Mouse (Mus musculus) megakaryocyte, embryonic 14.5 days (primary cell): Measurements from ENCODE around the gene Drc7. TPM values are rescaled to one million over a fixed set of nuclear protein-coding genes. Genes with fewer than 3 reads are reported as not detected.

Source experiments
- H3K27me3 ChIP-seq: replicated peaks from 2 replicates; pipeline ENCODE3; 2012; ENCODE audit warnings: inconsistent platforms
- H3K36me3 ChIP-seq: replicated peaks from 2 replicates; pipeline ENCODE3; 2012; ENCODE audit warnings: low read length, inconsistent platforms, mixed read lengths
- H3K4me1 ChIP-seq: 2 replicates; pipeline ENCODE4 v1.6.1; 2012; ENCODE audit warnings: inconsistent platforms
- H3K4me3 ChIP-seq: replicated peaks from 2 replicates; pipeline ENCODE3; 2012; ENCODE audit warnings: moderate library complexity, mild to moderate bottlenecking, inconsistent platforms
- H3K9me3 ChIP-seq: 2 replicates; pipeline ENCODE4 v1.6.1; 2012; ENCODE audit warnings: inconsistent platforms
- FLI1 ChIP-seq: IDR thresholded peaks from 2 replicates; pipeline ENCODE4 v1.6.1; 2012; ENCODE audit warnings: low read length, inconsistent platforms, mixed read lengths
- GATA1 ChIP-seq: IDR thresholded peaks from 3 replicates; pipeline ENCODE4 v1.6.1; 2012; ENCODE audit warnings: mixed read lengths, low read length, inconsistent platforms, borderline replicate concordance
- polyA plus RNA-seq: library from polyadenylated mRNA; stranded (reverse); fragments of >175 nt; gene quantifications from 2 replicates; pipeline ENCODE4 v1.2.3, GENCODE M21; 2012; ENCODE audit warnings: low replicate concordance; ENCODE audit not compliant: insufficient read depth

Drc7 gene
- polyA plus RNA-seq, 1 experiment = 0.51 TPM

DNA sequence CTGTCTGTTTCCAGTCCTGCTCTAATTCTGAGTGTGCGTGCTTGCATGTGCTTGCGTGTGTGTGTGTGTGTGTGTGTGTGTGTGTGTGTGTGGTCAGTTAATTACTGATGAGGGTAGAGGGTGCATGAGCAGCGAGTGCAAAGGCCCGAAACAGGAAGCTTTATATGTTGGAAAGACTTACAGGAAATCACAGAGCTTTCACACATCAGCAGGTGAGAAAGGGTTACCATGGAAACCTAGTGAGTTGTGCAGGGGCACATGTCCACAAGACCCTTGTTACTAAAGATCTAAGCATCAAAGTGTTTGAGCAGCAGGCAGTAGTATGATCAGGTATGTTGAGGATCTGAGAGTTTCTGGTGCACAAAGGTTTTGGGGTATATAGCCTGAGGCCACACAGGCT, 29.4 kb downstream of the Drc7 start:
- Histone ChIP-seq H3K4me3 (no peak overlapping the region), H3K4me1 (peaks cover 67% of the 10 kb centered on the region), H3K9me3 (no peaks in the 10 kb centered on the region), H3K36me3 (peaks cover 66% of the 10 kb centered on the region), H3K27me3 (no peaks in the 10 kb centered on the region)
- TF ChIP-seq FLI1 = no peak
- no peak for TF ChIP-seq GATA1

DNA sequence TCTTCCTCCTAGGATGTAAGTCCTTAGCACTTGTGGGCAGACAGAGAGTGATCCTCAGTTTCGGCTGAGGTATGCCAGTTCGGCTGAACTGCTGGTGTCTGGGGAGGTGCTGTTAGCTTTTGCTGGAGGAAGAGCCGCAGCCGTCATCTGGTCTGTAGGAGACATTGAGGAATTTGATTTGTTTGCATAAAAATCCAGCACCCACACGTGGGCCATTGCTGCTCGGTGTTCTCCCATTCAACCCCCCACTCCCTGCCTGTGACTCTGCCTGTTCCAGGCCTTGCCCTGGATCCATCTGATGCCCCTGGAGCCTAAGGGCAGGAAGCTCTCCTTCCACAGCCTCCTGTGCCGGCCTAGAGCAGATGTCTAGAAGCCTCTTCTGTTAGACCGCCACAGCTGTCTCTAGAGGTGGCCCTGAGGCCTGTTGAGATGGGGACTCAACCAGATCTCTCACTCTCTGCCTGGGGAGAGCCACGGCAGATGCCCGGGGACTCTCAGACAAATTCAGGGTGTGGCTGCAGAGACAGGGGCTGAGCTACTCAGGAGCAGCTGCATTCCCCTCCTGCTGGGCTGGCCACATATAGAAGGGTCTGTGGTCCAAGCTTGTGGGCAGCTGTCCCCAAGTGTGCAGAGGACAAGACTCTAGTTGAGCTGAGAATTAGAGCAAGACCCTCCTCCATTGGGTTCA, 30.0 kb downstream of the Drc7 start:
- H3K36me3 ChIP-seq = peaks cover 72% of the 10 kb centered on the region
- H3K4me1 ChIP-seq = peaks cover 63% of the 10 kb centered on the region
- H3K9me3 ChIP-seq = no peaks in the 10 kb centered on the region
- TF ChIP-seq GATA1 (no peak), FLI1 (no peak)
- H3K27me3 ChIP-seq = no peaks in the 10 kb centered on the region
- no peak overlapping the region for H3K4me3 ChIP-seq

DNA sequence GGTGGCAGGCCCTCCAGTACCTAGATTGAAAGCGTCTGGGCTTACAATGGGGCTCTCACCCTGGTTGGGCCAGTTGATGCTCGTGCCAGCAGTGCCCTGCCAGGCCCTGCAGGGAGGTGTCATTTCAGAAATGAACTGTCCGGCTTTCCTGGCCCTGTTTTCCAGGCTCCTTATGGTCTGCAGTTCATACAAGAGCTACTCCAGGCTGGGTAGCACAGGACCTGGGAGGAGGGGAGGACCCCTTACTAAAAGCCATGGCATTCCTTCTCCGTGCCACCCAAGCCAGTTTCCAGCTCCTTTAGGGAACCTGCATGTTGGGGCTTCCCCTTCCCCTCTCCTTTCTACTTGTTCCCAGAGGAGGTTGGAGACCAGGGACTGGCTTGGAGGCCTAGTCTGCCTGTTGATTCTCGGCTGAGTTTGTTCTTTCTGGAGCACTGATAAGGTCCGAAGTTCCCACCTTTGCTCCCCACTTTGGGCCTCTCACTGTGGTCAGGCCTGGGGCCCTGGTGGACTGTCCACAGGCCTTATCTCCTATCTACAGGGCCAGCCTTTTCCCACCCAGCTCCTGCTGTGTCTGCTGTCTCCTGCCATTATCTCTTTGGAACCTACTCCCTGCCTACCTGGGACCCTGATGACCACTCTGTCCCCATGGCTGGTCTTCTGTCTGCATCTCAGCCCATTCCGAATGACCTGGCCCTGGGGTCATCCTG, 30.7 kb downstream of the Drc7 start:
- H3K36me3 ChIP-seq = peaks cover 79% of the 10 kb centered on the region
- peaks cover 65% of the 10 kb centered on the region for H3K4me1 ChIP-seq

DNA sequence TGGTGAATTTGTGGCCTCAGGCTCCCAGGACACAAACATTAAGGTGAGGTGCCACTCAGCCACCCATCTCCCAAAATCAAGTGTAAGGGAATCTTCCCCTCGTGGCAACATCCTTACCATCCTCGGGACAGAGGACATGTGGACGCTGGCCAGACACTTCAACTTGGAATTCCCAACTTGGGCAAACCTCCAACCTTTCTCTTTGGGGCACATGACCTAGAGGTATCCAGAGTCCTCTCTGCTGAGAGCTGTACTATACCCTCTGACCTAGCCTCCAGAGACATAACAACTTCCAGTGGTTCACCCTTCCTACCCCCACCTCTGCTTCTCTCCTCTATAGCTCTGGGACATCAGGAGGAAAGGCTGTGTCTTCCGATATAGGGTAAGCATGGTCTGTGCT, 38.7 kb downstream of the Drc7 start:
- H3K36me3 ChIP-seq = peaks cover 99% of the 10 kb centered on the region
- no peak for TF ChIP-seq FLI1
- TF ChIP-seq GATA1 = no peak
- no peaks in the 10 kb centered on the region for H3K9me3 ChIP-seq
- peaks cover 17% of the 10 kb centered on the region for H3K4me1 ChIP-seq
- no peaks in the 10 kb centered on the region for H3K27me3 ChIP-seq
- H3K4me3 ChIP-seq = no peak overlapping the region

More for the DNA sequence above, 30.7 kb downstream of the Drc7 start:
- no peaks in the 10 kb centered on the region for H3K27me3 ChIP-seq
- no peaks in the 10 kb centered on the region for H3K9me3 ChIP-seq
- no peak for TF ChIP-seq GATA1
- TF ChIP-seq FLI1 = no peak
- H3K4me3 ChIP-seq = no peak overlapping the region

DNA sequence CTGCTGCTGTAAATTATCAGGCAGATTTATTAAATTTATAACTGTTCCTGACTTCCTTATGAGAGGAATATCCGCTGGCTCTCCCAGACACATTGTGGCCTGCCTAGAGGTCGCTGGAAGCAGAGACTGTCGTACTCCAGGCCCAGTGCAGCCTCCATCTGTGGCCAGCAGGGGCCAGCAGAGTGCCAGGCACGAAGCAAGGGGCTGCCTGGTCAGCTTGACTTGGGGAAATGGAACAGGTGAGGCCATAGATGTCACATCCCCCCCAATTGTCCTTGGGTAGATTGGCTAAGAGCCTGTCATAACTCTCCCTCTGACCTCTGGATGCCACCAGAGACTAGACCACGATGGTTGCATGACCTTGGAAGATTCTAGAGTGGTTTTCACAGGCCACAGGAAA, 44.1 kb downstream of the Drc7 start:
- Histone ChIP-seq H3K36me3 (peaks cover 100% of the 10 kb centered on the region), H3K27me3 (peaks cover 9% of the 10 kb centered on the region), H3K4me1 (peaks cover 11% of the 10 kb centered on the region), H3K9me3 (no peaks in the 10 kb centered on the region), H3K4me3 (no peak overlapping the region)
- TF ChIP-seq GATA1 (no peak), FLI1 (no peak)

DNA sequence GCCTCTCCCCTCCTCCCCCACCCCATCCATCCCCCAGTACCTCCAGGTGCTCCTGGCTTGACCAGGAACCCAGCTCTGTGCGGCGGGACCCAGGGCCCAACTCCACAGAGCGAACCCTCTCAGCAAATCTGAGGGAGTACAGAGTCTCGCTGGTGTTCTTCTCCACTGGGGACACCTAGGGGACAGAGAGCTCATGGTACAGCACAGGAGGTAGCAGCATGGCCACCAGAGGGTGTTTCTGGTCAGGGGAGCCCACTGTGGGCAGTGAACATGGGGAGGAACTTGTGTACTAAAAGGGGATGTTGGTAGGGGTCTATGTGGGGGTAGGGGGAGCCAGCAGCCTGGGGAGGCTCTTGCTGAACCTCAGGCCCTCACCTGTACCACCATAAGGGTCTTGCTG, 47.1 kb downstream of the Drc7 start:
- Histone ChIP-seq H3K9me3 (no peaks in the 10 kb centered on the region), H3K4me1 (peaks cover 11% of the 10 kb centered on the region), H3K27me3 (peaks cover 29% of the 10 kb centered on the region), H3K36me3 (peaks cover 100% of the 10 kb centered on the region), H3K4me3 (no peak overlapping the region)
- TF ChIP-seq GATA1 (no peak), FLI1 (no peak)

DNA sequence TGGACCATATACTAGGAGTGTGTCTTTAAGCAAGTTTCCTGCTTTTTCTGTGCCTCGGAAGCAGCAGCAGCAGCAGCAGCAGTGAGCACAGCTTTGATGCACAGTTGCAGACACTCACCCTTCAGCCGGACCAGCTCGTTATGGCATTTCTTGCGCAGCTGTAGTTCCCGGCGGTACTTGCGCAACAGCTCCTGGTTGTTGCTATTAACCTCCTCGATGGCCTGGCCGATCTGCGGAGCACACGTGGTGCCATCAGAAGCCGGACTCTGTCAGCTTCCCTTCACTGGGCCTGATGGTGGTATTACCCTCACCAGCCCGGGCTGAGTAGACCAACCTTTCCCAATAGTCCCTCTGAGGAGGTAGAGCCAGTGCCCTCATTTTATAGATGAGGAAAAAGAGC, 52.4 kb downstream of the Drc7 start:
- no peak overlapping the region for H3K4me3 ChIP-seq
- H3K9me3 ChIP-seq = no peaks in the 10 kb centered on the region
- peaks cover 73% of the 10 kb centered on the region for H3K27me3 ChIP-seq
- H3K36me3 ChIP-seq = peaks cover 96% of the 10 kb centered on the region
- peaks cover 5% of the 10 kb centered on the region; the same call in 1 of the 2 replicates for H3K4me1 ChIP-seq
- TF ChIP-seq FLI1 (no peak), GATA1 (no peak)

DNA sequence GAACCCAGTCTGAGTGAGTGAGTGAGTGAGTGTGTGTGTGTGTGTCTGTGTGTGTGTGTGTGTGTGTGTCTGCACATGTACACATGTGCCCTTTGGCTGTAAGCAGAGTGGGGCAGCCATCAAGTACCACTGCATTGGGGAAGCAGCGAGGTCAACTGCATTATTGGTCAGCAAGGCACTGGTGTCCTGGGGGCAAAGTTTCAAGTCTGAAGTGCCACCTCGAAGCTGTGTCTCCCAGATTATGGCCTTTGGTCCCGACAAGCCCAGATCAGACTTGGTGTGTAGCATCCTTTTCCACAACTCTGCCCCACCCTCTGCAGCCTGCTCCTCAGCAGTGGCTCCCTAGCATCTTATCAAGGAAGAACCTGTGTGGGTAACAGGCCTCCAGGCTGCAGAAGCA, 57.7 kb downstream of the Drc7 start:
- Histone ChIP-seq H3K4me1 (peaks cover 12% of the 10 kb centered on the region), H3K36me3 (peaks cover 54% of the 10 kb centered on the region), H3K27me3 (peaks cover 46% of the 10 kb centered on the region), H3K4me3 (no peak overlapping the region), H3K9me3 (no peaks in the 10 kb centered on the region)
- TF ChIP-seq FLI1 (no peak), GATA1 (no peak)

DNA sequence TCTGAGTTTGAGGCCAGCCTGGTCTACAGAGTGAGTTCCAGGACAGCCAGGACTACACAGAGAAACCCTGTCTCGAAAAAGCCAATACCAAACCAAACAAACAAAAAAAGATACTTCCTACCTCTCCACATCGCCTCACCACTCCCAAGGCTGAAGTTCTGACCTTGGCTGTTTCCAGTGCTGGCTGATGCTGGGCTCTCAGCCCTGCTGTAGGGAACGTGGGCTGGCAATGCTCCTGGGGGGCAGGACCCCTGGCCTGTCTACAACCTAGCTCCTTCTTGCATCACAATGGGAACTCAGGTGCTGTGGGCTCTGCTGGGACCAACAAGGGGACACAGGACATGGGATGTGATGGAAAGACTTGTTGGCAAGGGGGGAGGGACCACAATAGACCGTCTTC, 58.2 kb downstream of the Drc7 start:
- no peaks in the 10 kb centered on the region for H3K9me3 ChIP-seq
- H3K4me3 ChIP-seq = no peak overlapping the region
- TF ChIP-seq FLI1 (no peak), GATA1 (no peak)
- H3K4me1 ChIP-seq = peaks cover 12% of the 10 kb centered on the region
- peaks cover 49% of the 10 kb centered on the region for H3K36me3 ChIP-seq
- peaks cover 44% of the 10 kb centered on the region for H3K27me3 ChIP-seq

DNA sequence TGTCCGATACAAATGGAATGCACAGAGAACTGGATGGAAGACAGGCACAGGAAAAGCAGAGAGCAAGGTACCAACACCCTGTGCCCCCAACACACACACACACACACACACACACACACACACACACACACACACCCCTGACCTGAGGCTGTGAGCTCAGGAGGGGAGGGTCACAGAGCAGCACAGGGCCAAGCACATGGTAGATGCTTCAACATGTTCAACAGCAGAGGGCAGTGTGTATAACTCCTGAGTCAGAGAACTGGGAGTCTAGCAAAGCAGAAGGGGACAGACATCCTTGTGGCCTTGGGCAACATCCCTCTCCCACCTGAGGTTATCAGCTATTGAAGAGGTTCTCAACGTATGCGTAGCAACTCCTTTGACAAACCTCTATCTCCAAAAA, 58.8 kb downstream of the Drc7 start:
- peaks cover 43% of the 10 kb centered on the region for H3K36me3 ChIP-seq
- no peaks in the 10 kb centered on the region for H3K9me3 ChIP-seq
- H3K4me1 ChIP-seq = peaks cover 12% of the 10 kb centered on the region
- H3K4me3 ChIP-seq = no peak overlapping the region
- no peak for TF ChIP-seq GATA1
- TF ChIP-seq FLI1 = no peak
- H3K27me3 ChIP-seq = peaks cover 38% of the 10 kb centered on the region

DNA sequence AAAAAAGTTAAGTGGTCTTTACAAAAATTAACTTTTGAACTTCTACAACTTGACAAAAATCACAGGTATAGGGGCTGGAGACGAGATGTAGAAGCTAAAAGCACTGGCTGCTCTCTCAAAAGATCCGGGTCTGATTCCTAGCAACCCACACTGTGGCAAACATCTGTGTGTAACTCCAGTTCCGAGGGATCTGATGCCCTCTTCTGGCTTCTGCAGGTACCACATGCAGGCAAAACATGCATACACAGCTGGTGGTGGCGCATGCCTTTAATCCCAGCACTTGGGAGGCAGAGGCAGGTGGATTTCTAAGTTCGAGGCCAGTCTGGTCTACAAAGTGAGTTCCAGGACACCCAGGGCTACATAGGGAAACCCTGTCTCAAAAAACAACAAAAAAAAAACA, 68.6 kb downstream of the Drc7 start:
- peaks cover 3% of the 10 kb centered on the region; the same call in 1 of the 2 replicates for H3K9me3 ChIP-seq

More for the DNA sequence above, 68.6 kb downstream of the Drc7 start:
- Histone ChIP-seq H3K36me3 (peaks cover 55% of the 10 kb centered on the region), H3K27me3 (peaks cover 32% of the 10 kb centered on the region), H3K4me1 (peaks cover 3% of the 10 kb centered on the region; the same call in 1 of the 2 replicates), H3K4me3 (no peak overlapping the region)
- TF ChIP-seq FLI1 (no peak), GATA1 (no peak)
